Mouse (Mus musculus) hematopoietic multipotent progenitor cell, adult 10-12 weeks (in vitro differentiated cells): ENCODE results near the gene Glipr2. TPM values are rescaled to one million over a fixed set of nuclear protein-coding genes. Genes with fewer than 3 reads are reported as not detected.

Experiments used
- polyA plus RNA-seq: library from polyadenylated mRNA; stranded (reverse); fragments of >175 nt; gene quantifications from 2 replicates; pipeline ENCODE4 v1.2.3, GENCODE M21; 2012; ENCODE audit warnings: low replicate concordance

The Glipr2 gene
- polyA plus RNA-seq: 15.4 and 51.4 TPM in 2 replicates

DNA sequence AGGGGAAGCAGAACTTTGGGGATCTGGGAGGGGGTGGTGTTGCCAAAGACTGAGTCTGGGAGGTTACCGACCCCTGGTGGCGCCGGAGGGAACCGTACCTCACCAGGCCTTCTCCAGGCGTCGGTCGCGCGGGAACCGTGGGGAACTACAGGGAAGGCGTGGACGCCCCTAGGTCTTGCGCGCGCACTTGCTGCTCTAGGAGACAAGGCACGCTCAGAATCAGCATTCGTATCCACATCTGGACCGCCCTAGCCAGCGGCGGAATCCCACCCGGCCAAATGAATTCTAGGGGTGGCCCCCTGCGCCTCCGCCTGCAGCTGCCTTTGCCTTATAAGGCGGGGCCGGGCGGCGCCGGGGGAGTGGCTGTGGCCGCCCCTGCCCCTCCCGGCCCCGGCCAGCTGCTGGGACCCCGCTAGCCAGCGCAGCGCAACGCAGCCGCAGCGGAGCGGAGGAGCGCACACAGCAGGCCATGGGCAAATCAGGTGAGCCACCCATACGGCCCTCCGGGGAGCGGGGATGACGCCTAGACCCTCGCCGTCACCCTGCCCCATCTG lies at the start of gene Glipr2:
Gene Glipr2 (plus strand): TSS at position 110 of the 554 bp plus-strand sequence.

DNA sequence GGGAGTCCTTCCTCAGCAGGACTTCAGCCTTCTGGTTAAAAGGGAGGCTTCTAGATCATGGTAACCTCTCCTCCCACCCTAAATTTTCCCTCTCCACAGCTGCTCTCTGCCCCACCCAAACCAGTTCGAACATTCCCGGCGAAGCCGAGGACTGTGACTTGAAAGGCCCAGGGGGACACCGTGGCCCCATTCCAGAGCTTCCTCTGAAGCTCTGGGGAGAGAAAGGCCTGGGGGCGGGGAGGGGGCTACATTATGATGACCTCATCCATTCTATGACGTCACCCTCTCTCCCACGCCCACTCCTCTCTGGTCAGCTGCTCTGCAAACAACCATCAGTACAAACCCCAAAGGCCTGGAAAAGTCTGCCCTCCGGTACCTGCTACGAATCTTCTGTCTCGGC lies 26.0 kb downstream of the Glipr2 start, which contains the start of gene Ccin:
Gene Ccin (plus strand): TSS at position 303 of the 400 bp plus-strand sequence.

DNA sequence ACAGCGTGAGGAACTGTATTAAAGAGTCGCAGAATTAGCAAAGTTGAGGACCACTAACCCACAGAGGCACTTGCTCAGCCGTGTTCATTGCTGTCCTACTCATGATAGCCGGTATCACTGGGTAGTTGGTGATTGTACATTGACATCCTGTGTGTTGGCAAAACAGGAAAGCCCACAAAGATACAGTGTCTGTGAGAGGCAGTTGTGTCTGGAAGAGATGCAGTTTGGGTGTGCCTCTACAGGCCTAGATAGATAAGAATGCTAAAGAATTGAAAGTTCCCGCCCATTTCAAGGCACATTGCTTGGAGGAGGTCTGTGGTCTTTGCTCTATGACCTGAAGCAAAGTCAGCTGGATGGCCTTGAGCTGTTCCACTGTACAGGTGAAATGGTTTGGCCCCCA lies 46.9 kb downstream of the Glipr2 start, which contains the start of gene Clta:
Gene Clta (plus strand): TSS at position 327 of the 400 bp plus-strand sequence.

Other genes with a start within 250 kb of the Glipr2 start
- gene Olfr71, start 247.1 kb upstream of the Glipr2 start, polyA plus RNA-seq: not detected in 2 replicates
- gene Hrct1, start 230.2 kb upstream of the Glipr2 start, polyA plus RNA-seq: not detected in 2 replicates
- not detected in 2 replicates for gene Spaar, start 227.4 kb upstream of the Glipr2 start, polyA plus RNA-seq
- not detected in 2 replicates for gene Olfr159, start 186.4 kb upstream of the Glipr2 start, polyA plus RNA-seq
- not detected in 2 replicates for gene Olfr156, start 133.5 kb upstream of the Glipr2 start, polyA plus RNA-seq
- not detected in 2 replicates for gene Olfr157, start 117.2 kb upstream of the Glipr2 start, polyA plus RNA-seq
- gene Olfr155, start 105.8 kb upstream of the Glipr2 start, polyA plus RNA-seq: not detected in 2 replicates
- 0.17 and 0.44 TPM in 2 replicates for gene Reck, start 81.9 kb upstream of the Glipr2 start, polyA plus RNA-seq
- not detected in 2 replicates for gene Ccin, start 26.1 kb downstream of the Glipr2 start, polyA plus RNA-seq
- 366 and 481 TPM in 2 replicates for gene Clta, start 47.1 kb downstream of the Glipr2 start, polyA plus RNA-seq
- 37.4 and 70.9 TPM in 2 replicates for gene Gne, start 126.8 kb downstream of the Glipr2 start, polyA plus RNA-seq